Mouse (Mus musculus) small intestine, adult 2 months (tissue): Measurements from ENCODE around the gene Dync2li1.

ENCODE experiments used
- CTCF ChIP-seq: fragments of 200-500 bp; IDR thresholded peaks from 2 replicates; pipeline ENCODE4 v1.5.1; 2012; ENCODE audit warnings: low read depth, mild to moderate bottlenecking, control low read depth, inconsistent platforms, low read length, moderate library complexity, mixed read lengths; ENCODE audit not compliant: insufficient replicate concordance, insufficient read length; ENCODE audit errors: extremely low read depth
- POLR2A ChIP-seq: fragments of 200-500 bp; IDR thresholded peaks from 2 replicates; pipeline ENCODE4 v1.6.1; 2012; ENCODE audit warnings: low read depth, mild to moderate bottlenecking, control low read depth, inconsistent platforms, low read length, moderate library complexity

DNA sequence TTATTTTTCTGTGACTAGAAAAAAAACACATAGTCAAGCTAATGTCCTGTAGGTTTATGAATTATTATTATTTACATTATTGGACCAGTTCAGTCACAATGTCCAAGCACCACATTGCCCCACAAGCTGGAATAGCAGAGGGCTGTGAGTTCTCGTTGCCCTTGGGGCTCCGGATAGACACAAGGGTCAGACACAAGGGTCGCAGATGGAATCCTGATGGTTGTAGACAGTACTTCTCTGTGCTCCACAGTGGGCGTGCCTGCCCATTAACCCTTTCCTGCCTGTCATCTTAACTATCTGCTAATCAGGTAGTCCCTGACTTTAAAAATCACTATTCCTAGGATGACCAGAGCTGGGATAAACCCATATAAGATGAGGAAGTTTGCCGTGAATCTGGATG, 31.9 kb downstream of the Dync2li1 start:
- TF ChIP-seq POLR2A (no peak), CTCF (no peak)
